Mouse (Mus musculus): ENCODE results near the gene Zfp710. TPM values are rescaled to one million over a fixed set of nuclear protein-coding genes. Genes with fewer than 3 reads are reported as not detected.

Gene Zfp710
- total and polyA plus RNA-seq, 3 experiments = 7.6 to 16.2 (median 14.4) TPM

DNA sequence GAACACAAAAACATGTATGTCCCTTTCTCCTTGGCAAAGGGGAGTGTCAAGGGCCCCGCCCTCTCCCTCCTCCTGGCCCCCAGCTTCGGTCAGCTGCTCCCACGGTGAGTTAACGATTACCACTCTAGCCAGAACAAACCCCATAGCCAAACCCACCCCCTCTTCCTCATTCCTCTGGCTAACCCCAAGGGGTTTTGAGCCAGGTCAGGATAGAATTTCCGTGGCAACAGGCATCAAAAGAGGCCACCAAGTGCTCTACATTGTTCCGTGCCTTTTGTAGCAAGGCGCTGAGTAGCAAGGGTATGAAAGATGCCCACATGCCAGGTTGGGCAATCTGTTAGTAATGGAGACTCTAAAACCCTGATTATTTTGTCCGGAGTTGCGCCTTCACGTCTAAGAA is 89.4 kb downstream of the Zfp710 start:
- DNase-seq (ENCODE audit: extremely low read depth) = no peak
- Histone ChIP-seq H3K4me1 (ENCODE audit: control insufficient read depth in 1 of 2, insufficient read depth in 2 of 2) (peaks cover 9 to 21% of the 10 kb centered on the region in 2 experiments), H3K9me3 (replicated peaks; ENCODE audit: low read length) (no peaks in the 10 kb centered on the region), H3K79me2 (replicated peaks; ENCODE audit: control insufficient read depth, extremely low read depth, insufficient read depth, poor library complexity, severe bottlenecking) (no peaks in the 10 kb centered on the region), H3K27ac (ENCODE audit: insufficient read depth, low read depth) (no peak overlapping the region), H3K4me3 (replicated peaks in 1 of 3; ENCODE audit: low read depth in 2 of 3, low read length in 2 of 3, poor library complexity in 1 of 3) (peak overlapping the region in 2 of 3 experiments; percentile 58 to 80), H3K4me2 (ENCODE audit: insufficient read depth, low read depth, poor library complexity, severe bottlenecking) (peak overlapping the region; percentile 41), H3K36me3 (replicated peaks in 1 of 2; ENCODE audit: control insufficient read depth in 1 of 2, insufficient read depth in 1 of 2, low read length in 1 of 2) (peaks cover 0 to 2% of the 10 kb centered on the region in 2 experiments), H3K27me3 (replicated peaks) (peaks cover 1% of the 10 kb centered on the region), H3K9ac (ENCODE audit: insufficient read depth, low read depth) (peak overlapping the region; percentile 42; the same call in 1 of the 2 replicates)
- dilution Hi-C loops (cut with MboI; ENCODE audit: extremely low pct_ligation_motif_present, extremely low pct_unique_long_range_greater_than_20kb, low sequenced_read_pairs) (no loop called here), in situ Hi-C loops (cut with MboI; ENCODE audit: low pct_ligation_motif_present, low pct_unique_long_range_greater_than_20kb, low sequenced_read_pairs) (no loop called here)
- TF ChIP-seq IRF4 (IDR thresholded peaks at IDR 0.05; ENCODE audit: low read depth, low read length) (no peak), BHLHE40 (IDR thresholded peaks at IDR 0.05; ENCODE audit: low read depth, low read length) (no peak), SIN3A (IDR thresholded peaks at IDR 0.05; ENCODE audit: low read length) (no peak), ZNF384 (IDR thresholded peaks at IDR 0.05; ENCODE audit: low read depth, low read length) (no peak), RAD21 (IDR thresholded peaks at IDR 0.05; ENCODE audit: low read depth, low read length) (no peak), NELFE (IDR thresholded peaks at IDR 0.05; ENCODE audit: low read depth, low read length) (0 out of 2 replicates have a peak, but pooled peaks have one; percentile 18), ZMIZ1 (IDR thresholded peaks at IDR 0.05; ENCODE audit: low read depth, low read length) (no peak)

DNA sequence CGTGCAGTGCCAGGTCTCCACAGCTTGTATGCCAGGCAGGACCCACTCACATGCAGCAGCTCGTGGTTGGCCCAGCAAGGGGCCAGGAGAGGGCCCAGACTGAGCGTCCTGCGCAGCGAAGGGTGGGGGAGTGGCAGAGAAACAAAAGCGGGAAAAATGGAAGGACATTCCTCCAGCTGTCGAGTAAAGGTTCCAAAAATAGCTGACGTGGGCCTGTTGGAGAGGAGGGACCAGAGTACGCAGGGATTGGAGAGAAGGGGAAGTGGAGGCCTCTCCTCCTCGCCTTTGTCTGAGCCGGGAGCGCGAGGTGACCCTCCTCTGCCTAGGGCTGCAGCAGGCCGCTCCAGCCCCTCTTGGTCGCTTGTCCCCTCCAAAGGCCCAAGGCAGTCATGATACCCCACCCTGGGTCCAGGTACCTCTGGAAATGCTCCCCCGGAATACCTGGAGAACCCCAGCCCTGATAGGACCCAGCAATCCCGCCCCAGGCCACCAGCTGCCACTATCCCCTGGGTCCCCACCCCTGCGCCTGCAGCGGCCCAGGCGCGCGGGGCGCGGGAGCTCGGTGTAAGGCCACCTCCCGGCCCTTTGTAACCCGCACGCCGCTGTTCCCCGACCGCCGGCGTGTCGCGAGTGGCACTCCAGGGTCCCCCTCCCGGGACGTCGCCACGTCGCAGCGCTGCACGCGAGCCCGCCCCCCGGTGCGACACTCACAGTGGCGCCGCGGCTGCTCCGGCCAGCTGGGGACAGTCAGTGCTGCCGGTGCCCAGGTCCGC is 90.0 kb downstream of the Zfp710 start:
- in situ Hi-C loops (cut with MboI; ENCODE audit: low pct_ligation_motif_present, low pct_unique_long_range_greater_than_20kb, low sequenced_read_pairs) = no loop called here
- no peak overlapping the region for H3K27ac ChIP-seq (ENCODE audit: insufficient read depth, low read depth)
- H3K9ac ChIP-seq (ENCODE audit: insufficient read depth, low read depth) = peak overlapping the region; percentile 42
- dilution Hi-C loops (cut with MboI; ENCODE audit: extremely low pct_ligation_motif_present, extremely low pct_unique_long_range_greater_than_20kb, low sequenced_read_pairs) = no loop called here
- H3K4me3 ChIP-seq (replicated peaks in 1 of 3; ENCODE audit: low read depth in 2 of 3, low read length in 2 of 3, poor library complexity in 1 of 3) = peak overlapping the region; percentile 55 to 80 (median 58)
- H3K36me3 ChIP-seq (replicated peaks in 1 of 2; ENCODE audit: control insufficient read depth in 1 of 2, insufficient read depth in 1 of 2, low read length in 1 of 2) = peaks cover 0 to 2% of the 10 kb centered on the region in 2 experiments
- no peaks in the 10 kb centered on the region for H3K9me3 ChIP-seq (replicated peaks; ENCODE audit: low read length)
- no peaks in the 10 kb centered on the region for H3K79me2 ChIP-seq (replicated peaks; ENCODE audit: control insufficient read depth, extremely low read depth, insufficient read depth, poor library complexity, severe bottlenecking)
- peaks cover 1% of the 10 kb centered on the region for H3K27me3 ChIP-seq (replicated peaks)
- peak overlapping the region; percentile 41 for H3K4me2 ChIP-seq (ENCODE audit: insufficient read depth, low read depth, poor library complexity, severe bottlenecking)
- no peak for DNase-seq (ENCODE audit: extremely low read depth)
- peaks cover 8 to 18% of the 10 kb centered on the region in 2 experiments for H3K4me1 ChIP-seq (ENCODE audit: control insufficient read depth in 1 of 2, insufficient read depth in 2 of 2)
- TF ChIP-seq MAZ (IDR thresholded peaks at IDR 0.05; ENCODE audit: low read depth, low read length) (0 out of 2 replicates have a peak, but pooled peaks have one; percentile 19), BHLHE40 (IDR thresholded peaks at IDR 0.05; ENCODE audit: low read depth, low read length) (0 out of 2 replicates have a peak, but pooled peaks have one; percentile 16), USF1 (IDR thresholded peaks at IDR 0.05; ENCODE audit: low read depth, low read length) (no peak)

DNA sequence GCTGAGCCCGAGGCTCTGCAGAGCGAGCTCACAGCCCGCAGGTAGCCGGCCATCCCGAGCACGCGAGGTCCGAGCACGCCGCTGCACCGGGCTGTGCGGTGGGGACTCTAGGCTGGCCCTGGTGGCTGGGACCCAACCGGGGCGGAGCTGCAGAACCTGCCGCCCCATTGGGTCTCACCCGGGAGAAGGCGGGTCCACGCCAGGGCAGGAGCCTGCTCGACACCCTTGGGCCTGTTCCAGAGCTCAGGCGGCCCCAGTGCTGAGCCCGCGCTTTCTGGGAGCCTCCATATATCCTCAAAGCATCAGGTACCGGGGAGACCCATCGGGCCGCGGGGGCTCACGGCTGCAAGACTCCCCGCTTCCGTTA is 90.6 kb downstream of the Zfp710 start, which contains the start of gene Idh2:
Gene Idh2 (minus strand): TSS at position 169 of the 367 bp plus-strand sequence.
- peak within 1 kb of the TSS; percentile 42 for H3K9ac ChIP-seq (ENCODE audit: insufficient read depth, low read depth)
- H3K4me2 ChIP-seq (ENCODE audit: insufficient read depth, low read depth, poor library complexity, severe bottlenecking) = peak within 1 kb of the TSS; percentile 41
- H3K36me3 ChIP-seq (replicated peaks in 1 of 2; ENCODE audit: control insufficient read depth in 1 of 2, insufficient read depth in 1 of 2, low read length in 1 of 2) = no peaks in the 10 kb centered on the region
- peak; percentile 39; the same call in 1 of the 2 replicates for TF ChIP-seq TCF12 (IDR thresholded peaks at IDR 0.05; ENCODE audit: low read depth, low read length)
- TF ChIP-seq UBTF (IDR thresholded peaks at IDR 0.05; ENCODE audit: low read depth, low read length) = peak; percentile 91; the same call in 1 of the 2 replicates
- TF ChIP-seq MAX (IDR thresholded peaks at IDR 0.05; ENCODE audit: low read length) = peak; percentile 40; the same call in 1 of the 2 replicates
- peak; percentile 80 for TF ChIP-seq MXI1 (IDR thresholded peaks at IDR 0.05; ENCODE audit: low read depth, low read length)
- no peak for TF ChIP-seq TBP (conservative IDR thresholded peaks at IDR 0.05; ENCODE audit: low read depth, low read length)
- TF ChIP-seq POLR2A (IDR thresholded peaks at IDR 0.05; ENCODE audit: low read depth, low read length) = peak; percentile 76
- peak; percentile 46 for TF ChIP-seq NELFE (IDR thresholded peaks at IDR 0.05; ENCODE audit: low read depth, low read length)
- TF ChIP-seq CHD2 (IDR thresholded peaks at IDR 0.05; ENCODE audit: low read length) = no peak
- H3K4me1 ChIP-seq (ENCODE audit: control insufficient read depth in 1 of 2, insufficient read depth in 2 of 2) = peaks cover 6 to 18% of the 10 kb centered on the region in 2 experiments
- in situ Hi-C loops (cut with MboI; ENCODE audit: low pct_ligation_motif_present, low pct_unique_long_range_greater_than_20kb, low sequenced_read_pairs) (no loop called here), dilution Hi-C loops (cut with MboI; ENCODE audit: extremely low pct_ligation_motif_present, extremely low pct_unique_long_range_greater_than_20kb, low sequenced_read_pairs) (no loop called here)
- peak; percentile 36 for DNase-seq (ENCODE audit: extremely low read depth)
- no peak within 1 kb of the TSS for H3K27ac ChIP-seq (ENCODE audit: insufficient read depth, low read depth)
- H3K79me2 ChIP-seq (replicated peaks; ENCODE audit: control insufficient read depth, extremely low read depth, insufficient read depth, poor library complexity, severe bottlenecking) = no peaks in the 10 kb centered on the region
- H3K27me3 ChIP-seq (replicated peaks) = peaks cover 1% of the 10 kb centered on the region
- H3K4me3 ChIP-seq (replicated peaks in 1 of 3; ENCODE audit: low read depth in 2 of 3, low read length in 2 of 3, poor library complexity in 1 of 3) = peak within 1 kb of the TSS; percentile 55 to 80 (median 58)
- no peaks in the 10 kb centered on the region for H3K9me3 ChIP-seq (replicated peaks; ENCODE audit: low read length)

Measured in CH12.LX (cell line).